Mouse (Mus musculus) cerebellum, adult 2 months (tissue): ENCODE measurements around the gene Gcc1.

ENCODE experiments used
- CTCF ChIP-seq: fragments of 200-500 bp; IDR thresholded peaks from 2 replicates; pipeline ENCODE4 v1.5.1; 2011; ENCODE audit warnings: low read depth, mild to moderate bottlenecking, control low read depth, low read length, moderate library complexity, borderline replicate concordance; ENCODE audit not compliant: insufficient read depth
- POLR2A ChIP-seq: fragments of 200-500 bp; IDR thresholded peaks from 2 replicates; pipeline ENCODE4 v1.6.1; 2011; ENCODE audit warnings: low read length, control low read depth, borderline replicate concordance; ENCODE audit not compliant: insufficient read depth

- TF ChIP-seq POLR2A: no peak
- TF ChIP-seq CTCF: no peak
Observed at GRCm38 (mm10) chr6:28411236-28411635, 17.0 kb downstream of the Gcc1 start.
